Mouse (Mus musculus) inflammation-experienced regulatory T-cells, adult 6 months (primary cell): ENCODE measurements around the gene Pnma5. TPM values are rescaled to one million over a fixed set of nuclear protein-coding genes. Genes with fewer than 3 reads are reported as not detected.
"Not testable (repeated sequence)": the region's sequence is repeated elsewhere in the genome, so short reads cannot be mapped to it uniquely, and the experiment has no call there.

Experiments used
- ATAC-seq: one replicate; pipeline ENCODE4 v1.8.0; 2017
- polyA plus RNA-seq, 3 experiments: library from polyadenylated mRNA; unstranded; fragments of 100-300 nt; shearing (Covaris generic); gene quantifications; one replicate each; pipeline ENCODE4 v1.2.1; 2017

Gene Pnma5
- not detected for polyA plus RNA-seq

GRCm38 (mm10) chrX:73037003-73037402 lies at the start of gene Pnma5:
Pnma5 (minus strand) TSS chrX:73037103.
- ATAC-seq, result no peak

GRCm38 (mm10) chrX:73082267-73083055 lies 45.6 kb upstream of the Pnma5 start, which contains the start of gene Xlr4a:
Xlr4a (minus strand) TSS chrX:73082478.
- peak; percentile 48 for ATAC-seq

- not testable (repeated sequence) for ATAC-seq
These were observed 29.9 kb upstream of the Pnma5 start for GRCm38 (mm10) chrX:73066765-73067312.

- ATAC-seq, result no peak
These were observed 27.5 kb upstream of the Pnma5 start, which contains the start of gene Pnma3 for GRCm38 (mm10) chrX:73064415-73064793. Pnma3 (plus strand) TSS chrX:73064787.

- ATAC-seq, result no peak
These were observed 26.9 kb upstream of the Pnma5 start for GRCm38 (mm10) chrX:73063512-73064414.

- no peak for ATAC-seq
These were observed 25.4 kb upstream of the Pnma5 start for GRCm38 (mm10) chrX:73062323-73062722.

GRCm38 (mm10) chrX:73061528-73061927 lies 24.6 kb upstream of the Pnma5 start:
- ATAC-seq, result no peak

- peak; percentile 96 for ATAC-seq
These were observed 17.1 kb upstream of the Pnma5 start for GRCm38 (mm10) chrX:73053860-73054563.

GRCm38 (mm10) chrX:73039666-73040065 lies 2.8 kb upstream of the Pnma5 start:
- ATAC-seq, result no peak

GRCm38 (mm10) chrX:73038831-73039230 lies 1.9 kb upstream of the Pnma5 start:
- ATAC-seq, result no peak

GRCm38 (mm10) chrX:73012846-73013245 lies 24.1 kb downstream of the Pnma5 start:
- ATAC-seq, result no peak

GRCm38 (mm10) chrX:73007597-73008479 lies 29.1 kb downstream of the Pnma5 start:
- peak; percentile 91 for ATAC-seq

- no peak for ATAC-seq
These were observed 31.2 kb downstream of the Pnma5 start for GRCm38 (mm10) chrX:73005678-73006077.

- no peak for ATAC-seq
These were observed 33.8 kb downstream of the Pnma5 start for GRCm38 (mm10) chrX:73003110-73003509.

- no peak for ATAC-seq
These were observed 41.4 kb downstream of the Pnma5 start for GRCm38 (mm10) chrX:72995542-72995941.

- ATAC-seq, result no peak
These were observed 44.5 kb downstream of the Pnma5 start for GRCm38 (mm10) chrX:72992291-72992919.

GRCm38 (mm10) chrX:72990581-72990980 lies 46.3 kb downstream of the Pnma5 start:
- no peak for ATAC-seq

GRCm38 (mm10) chrX:72988431-72988830 lies 48.5 kb downstream of the Pnma5 start:
- no peak for ATAC-seq

GRCm38 (mm10) chrX:72987520-72987905 lies 49.4 kb downstream of the Pnma5 start:
- ATAC-seq, result no peak

- ATAC-seq, result no peak
These were observed 49.9 kb downstream of the Pnma5 start, which contains the start of gene Zfp185 for GRCm38 (mm10) chrX:72986841-72987519. Zfp185 (plus strand) TSS chrX:72987339.
